Mouse (Mus musculus): ENCODE data around the gene Syde1. TPM values are rescaled to one million over a fixed set of nuclear protein-coding genes. Genes with fewer than 3 reads are reported as not detected.

The Syde1 gene
- polyA plus RNA-seq, 1 experiment = 19.8 TPM

- Histone ChIP-seq H3K4me3 (replicated peaks; ENCODE audit: insufficient read depth, low read depth, low read length) (no peak overlapping the region), H3K4me1 (ENCODE audit: control insufficient read depth, insufficient read depth, low read length) (peaks cover 15% of the 10 kb centered on the region), H3K27ac (ENCODE audit: insufficient read depth, low read length) (no peak overlapping the region), H3K27me3 (ENCODE audit: control insufficient read depth, insufficient read depth, low read length) (no peaks in the 10 kb centered on the region)
- no peak for DNase-seq
- WGBS = 85% methylated on average over 22 of the region's 22 CpGs
- TF ChIP-seq CTCF (IDR thresholded peaks at IDR 0.05; ENCODE audit: borderline replicate concordance, insufficient read depth, low read depth, low read length) (no peak), POLR2A (IDR thresholded peaks at IDR 0.05; ENCODE audit: borderline replicate concordance, insufficient read depth, low read length) (no peak)
Observed at GRCm38 (mm10) chr10:78585606-78586005, 6.2 kb downstream of the Syde1 start.

GRCm38 (mm10) chr10:78584996-78585395 is 6.8 kb downstream of the Syde1 start:
- Histone ChIP-seq H3K27me3 (ENCODE audit: control insufficient read depth, insufficient read depth, low read length) (no peaks in the 10 kb centered on the region), H3K27ac (ENCODE audit: insufficient read depth, low read length) (no peak overlapping the region), H3K4me3 (replicated peaks; ENCODE audit: insufficient read depth, low read depth, low read length) (no peak overlapping the region), H3K4me1 (ENCODE audit: control insufficient read depth, insufficient read depth, low read length) (peaks cover 15% of the 10 kb centered on the region)
- DNase-seq = no peak
- 78% methylated on average over 1 of the region's 1 CpGs for WGBS
- TF ChIP-seq CTCF (IDR thresholded peaks at IDR 0.05; ENCODE audit: borderline replicate concordance, insufficient read depth, low read depth, low read length) = no peak
- no peak for TF ChIP-seq POLR2A (IDR thresholded peaks at IDR 0.05; ENCODE audit: borderline replicate concordance, insufficient read depth, low read length)

GRCm38 (mm10) chr10:78583939-78584338 is 7.8 kb downstream of the Syde1 start:
- TF ChIP-seq CTCF (IDR thresholded peaks at IDR 0.05; ENCODE audit: borderline replicate concordance, insufficient read depth, low read depth, low read length) = no peak
- no peak for TF ChIP-seq POLR2A (IDR thresholded peaks at IDR 0.05; ENCODE audit: borderline replicate concordance, insufficient read depth, low read length)
- no peaks in the 10 kb centered on the region for H3K27me3 ChIP-seq (ENCODE audit: control insufficient read depth, insufficient read depth, low read length)
- WGBS = 81% methylated on average over 3 of the region's 3 CpGs
- no peak overlapping the region for H3K4me3 ChIP-seq (replicated peaks; ENCODE audit: insufficient read depth, low read depth, low read length)
- H3K4me1 ChIP-seq (ENCODE audit: control insufficient read depth, insufficient read depth, low read length) = peaks cover 20% of the 10 kb centered on the region
- DNase-seq = no peak
- H3K27ac ChIP-seq (ENCODE audit: insufficient read depth, low read length) = no peak overlapping the region

GRCm38 (mm10) chr10:78583347-78583746 is 8.4 kb downstream of the Syde1 start:
- H3K27me3 ChIP-seq (ENCODE audit: control insufficient read depth, insufficient read depth, low read length) = no peaks in the 10 kb centered on the region
- no peak overlapping the region for H3K4me3 ChIP-seq (replicated peaks; ENCODE audit: insufficient read depth, low read depth, low read length)
- H3K4me1 ChIP-seq (ENCODE audit: control insufficient read depth, insufficient read depth, low read length) = peaks cover 21% of the 10 kb centered on the region
- WGBS = 82% methylated on average over 9 of the region's 9 CpGs
- no peak overlapping the region for H3K27ac ChIP-seq (ENCODE audit: insufficient read depth, low read length)
- DNase-seq = no peak
- TF ChIP-seq CTCF (IDR thresholded peaks at IDR 0.05; ENCODE audit: borderline replicate concordance, insufficient read depth, low read depth, low read length) (no peak), POLR2A (IDR thresholded peaks at IDR 0.05; ENCODE audit: borderline replicate concordance, insufficient read depth, low read length) (no peak)

GRCm38 (mm10) chr10:78581121-78581520 is 10.6 kb downstream of the Syde1 start:
- Histone ChIP-seq H3K4me3 (replicated peaks; ENCODE audit: insufficient read depth, low read depth, low read length) (no peak overlapping the region), H3K27me3 (ENCODE audit: control insufficient read depth, insufficient read depth, low read length) (no peaks in the 10 kb centered on the region), H3K4me1 (ENCODE audit: control insufficient read depth, insufficient read depth, low read length) (peaks cover 33% of the 10 kb centered on the region), H3K27ac (ENCODE audit: insufficient read depth, low read length) (no peak overlapping the region)
- TF ChIP-seq CTCF (IDR thresholded peaks at IDR 0.05; ENCODE audit: borderline replicate concordance, insufficient read depth, low read depth, low read length) (no peak), POLR2A (IDR thresholded peaks at IDR 0.05; ENCODE audit: borderline replicate concordance, insufficient read depth, low read length) (no peak)
- WGBS = 92% methylated on average over 7 of the region's 7 CpGs
- no peak for DNase-seq

- no peak for DNase-seq
- H3K27ac ChIP-seq (ENCODE audit: insufficient read depth, low read length) = no peak overlapping the region
- WGBS = 59% methylated on average over 3 of the region's 3 CpGs
- peaks cover 31% of the 10 kb centered on the region for H3K4me1 ChIP-seq (ENCODE audit: control insufficient read depth, insufficient read depth, low read length)
- no peak for TF ChIP-seq CTCF (IDR thresholded peaks at IDR 0.05; ENCODE audit: borderline replicate concordance, insufficient read depth, low read depth, low read length)
- TF ChIP-seq POLR2A (IDR thresholded peaks at IDR 0.05; ENCODE audit: borderline replicate concordance, insufficient read depth, low read length) = no peak
- no peaks in the 10 kb centered on the region for H3K27me3 ChIP-seq (ENCODE audit: control insufficient read depth, insufficient read depth, low read length)
- H3K4me3 ChIP-seq (replicated peaks; ENCODE audit: insufficient read depth, low read depth, low read length) = no peak overlapping the region
Observed at GRCm38 (mm10) chr10:78578204-78578603, 13.6 kb downstream of the Syde1 start.

GRCm38 (mm10) chr10:78576435-78577184 is 15.2 kb downstream of the Syde1 start:
- TF ChIP-seq CTCF (IDR thresholded peaks at IDR 0.05; ENCODE audit: borderline replicate concordance, insufficient read depth, low read depth, low read length) (no peak), POLR2A (IDR thresholded peaks at IDR 0.05; ENCODE audit: borderline replicate concordance, insufficient read depth, low read length) (no peak)
- peak overlapping the region; percentile 9 for H3K27ac ChIP-seq (ENCODE audit: insufficient read depth, low read length)
- H3K4me3 ChIP-seq (replicated peaks; ENCODE audit: insufficient read depth, low read depth, low read length) = no peak overlapping the region
- peaks cover 23% of the 10 kb centered on the region for H3K4me1 ChIP-seq (ENCODE audit: control insufficient read depth, insufficient read depth, low read length)
- no peaks in the 10 kb centered on the region for H3K27me3 ChIP-seq (ENCODE audit: control insufficient read depth, insufficient read depth, low read length)
- peak in 1 of 2 experiments; percentile 36 for DNase-seq
- 58% methylated on average over 16 of the region's 16 CpGs for WGBS

- H3K4me3 ChIP-seq (replicated peaks; ENCODE audit: insufficient read depth, low read depth, low read length) = peak overlapping the region; percentile 78
- WGBS = 1% methylated on average over 2 of the region's 2 CpGs
- TF ChIP-seq POLR2A (IDR thresholded peaks at IDR 0.05; ENCODE audit: borderline replicate concordance, insufficient read depth, low read length) (0 out of 2 replicates have a peak, but pooled peaks have one; percentile 19), CTCF (IDR thresholded peaks at IDR 0.05; ENCODE audit: borderline replicate concordance, insufficient read depth, low read depth, low read length) (no peak)
- no peaks in the 10 kb centered on the region for H3K27me3 ChIP-seq (ENCODE audit: control insufficient read depth, insufficient read depth, low read length)
- DNase-seq = peak; percentile 95 to 98
- peak overlapping the region; percentile 95; the same call in 1 of the 2 replicates for H3K27ac ChIP-seq (ENCODE audit: insufficient read depth, low read length)
- peaks cover 23% of the 10 kb centered on the region for H3K4me1 ChIP-seq (ENCODE audit: control insufficient read depth, insufficient read depth, low read length)
Observed at GRCm38 (mm10) chr10:78575690-78576089, 16.1 kb downstream of the Syde1 start.
